Mouse (Mus musculus): ENCODE results near the gene Irx4.

DNA sequence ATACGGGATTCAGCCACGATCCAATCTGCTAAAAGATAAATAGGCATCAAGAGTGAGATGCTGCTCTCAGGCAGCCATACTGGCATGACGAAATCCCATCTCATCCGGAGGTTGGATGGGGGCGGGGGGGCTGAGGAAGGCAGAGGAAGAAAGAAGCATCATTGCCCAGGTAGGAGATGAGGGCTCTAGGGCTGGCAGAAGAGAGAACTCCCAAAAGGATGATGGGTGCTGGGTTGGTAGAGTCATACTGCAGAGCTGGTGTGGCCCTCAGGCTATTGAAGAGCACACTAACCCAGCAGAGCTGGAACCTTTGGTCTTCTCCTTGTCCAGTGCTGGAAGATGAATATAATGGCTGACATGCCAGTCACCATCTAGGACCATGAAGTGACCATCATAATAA is 17.7 kb upstream of the Irx4 start:
- TF ChIP-seq CTCF (IDR thresholded peaks at IDR 0.05; ENCODE audit: borderline replicate concordance, insufficient read depth, low read depth, low read length) (no peak), POLR2A (IDR thresholded peaks at IDR 0.05; ENCODE audit: borderline replicate concordance, insufficient read depth, low read length) (no peak)
